Mouse (Mus musculus): Measurements from ENCODE around the gene Piwil1. TPM values are rescaled to one million over a fixed set of nuclear protein-coding genes. Genes with fewer than 3 reads are reported as not detected.
"Not testable (repeated sequence)": the region's sequence is repeated elsewhere in the genome, so short reads cannot be mapped to it uniquely, and the experiment has no call there.

Piwil1 gene
- total RNA-seq, 2 experiments from 2014 or later = not detected

DNA sequence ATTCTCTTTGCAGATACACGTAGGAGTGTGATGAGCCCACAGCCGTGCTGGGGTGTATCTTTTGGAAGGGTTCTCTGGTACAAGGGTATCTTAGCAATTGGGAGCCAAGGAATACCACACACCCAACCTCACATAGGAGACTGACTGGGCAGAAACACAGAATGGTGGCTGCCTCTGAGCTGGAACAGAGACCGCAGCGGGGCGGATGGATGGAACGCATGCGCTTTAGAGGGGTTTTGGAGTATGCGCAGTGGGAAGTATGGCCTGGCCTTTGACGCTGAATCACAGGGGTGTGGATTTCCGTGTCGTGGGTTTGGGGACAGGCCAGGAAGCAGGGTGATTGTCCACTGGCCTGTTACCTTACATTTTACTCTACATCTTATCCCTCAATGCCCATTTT lies 4.9 kb downstream of the Piwil1 start:
- DNase-seq (ENCODE audit: low spot score) = no peak
- intact Hi-C loops (cut with DNase I) = no loop called here

DNA sequence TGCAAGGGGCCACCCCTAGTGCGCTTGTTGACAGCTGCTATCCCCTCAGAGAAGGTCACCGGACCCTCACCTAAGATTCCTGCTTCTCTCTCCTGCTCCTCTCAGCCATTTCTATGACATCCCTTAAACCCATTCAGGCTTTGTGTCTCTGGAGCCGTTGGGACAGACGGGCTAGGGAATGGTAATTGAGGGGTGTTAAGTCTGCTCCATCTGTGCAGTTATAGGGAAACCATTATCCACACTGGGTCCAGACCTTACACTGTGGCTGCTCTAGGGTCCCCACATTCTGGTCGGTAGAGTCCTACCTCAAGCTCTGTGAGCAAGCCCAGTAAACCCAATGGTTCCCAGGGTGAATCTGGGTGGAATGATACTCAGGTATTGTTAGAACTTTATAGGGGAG lies 6.6 kb downstream of the Piwil1 start:
- intact Hi-C loops (cut with DNase I) = no loop called here
- DNase-seq (ENCODE audit: low spot score) = no peak

DNA sequence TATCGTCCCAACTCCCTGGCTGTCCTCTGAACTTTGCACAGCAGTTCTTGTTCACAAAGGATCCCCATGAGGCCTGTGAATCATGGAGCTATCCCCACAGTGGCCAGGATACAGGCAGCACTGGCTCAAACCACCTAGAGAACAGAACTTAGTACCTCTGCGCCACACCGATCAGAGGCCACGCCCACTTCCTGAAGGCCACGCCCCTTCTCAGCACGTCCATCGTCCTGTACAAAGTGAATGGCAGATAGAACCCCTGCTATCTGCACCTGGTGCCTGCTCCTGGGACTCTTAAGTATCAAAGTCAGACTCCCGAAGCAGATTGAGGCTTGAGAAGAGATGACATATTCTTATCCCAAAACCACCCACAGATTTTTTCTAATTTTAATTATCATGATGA lies 8.3 kb downstream of the Piwil1 start:
- DNase-seq (ENCODE audit: low spot score) = no peak
- intact Hi-C loops (cut with DNase I) = no loop called here

DNA sequence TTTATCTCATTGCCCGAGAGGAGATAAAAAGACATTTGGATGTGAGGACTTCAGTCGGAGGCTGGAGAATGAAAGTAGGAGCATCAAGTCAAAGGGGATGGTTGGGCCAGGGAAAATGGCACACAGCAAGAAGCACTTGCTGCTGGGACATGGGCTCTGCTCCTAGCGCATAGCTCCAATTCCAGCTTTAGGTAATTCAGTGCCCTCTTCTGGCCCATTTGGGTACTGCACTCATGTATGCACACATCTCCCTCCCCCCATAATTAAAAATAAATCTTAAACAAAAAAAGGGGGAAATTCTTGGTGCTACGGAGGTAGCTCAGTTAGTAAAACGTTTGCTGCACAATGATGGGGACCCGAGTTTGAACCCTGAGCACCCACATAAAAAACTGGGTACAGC lies 9.5 kb downstream of the Piwil1 start:
- DNase-seq (ENCODE audit: low spot score) = no peak
- intact Hi-C loops (cut with DNase I) = no loop called here

DNA sequence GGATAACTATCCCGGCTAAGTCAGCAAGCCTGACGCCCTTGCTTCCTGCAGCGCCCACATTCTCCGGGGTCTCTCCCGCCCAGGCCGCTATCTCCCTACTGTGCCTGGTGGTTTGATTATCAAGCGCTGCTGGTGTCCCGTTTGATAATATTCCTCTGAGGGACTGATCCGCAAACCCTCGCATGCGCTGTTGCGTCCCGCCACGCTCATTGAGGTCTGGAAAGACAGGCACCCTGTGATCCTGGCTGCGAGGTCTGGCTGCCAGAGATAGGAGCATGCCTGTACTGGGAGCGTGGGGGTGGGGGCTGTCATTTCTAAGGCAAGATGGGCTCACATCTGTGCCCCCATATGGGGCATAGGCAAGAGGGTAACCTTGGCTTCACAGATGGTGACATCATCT lies 12.8 kb downstream of the Piwil1 start:
- intact Hi-C loops (cut with DNase I) = no loop called here
- DNase-seq (ENCODE audit: low spot score) = no peak

DNA sequence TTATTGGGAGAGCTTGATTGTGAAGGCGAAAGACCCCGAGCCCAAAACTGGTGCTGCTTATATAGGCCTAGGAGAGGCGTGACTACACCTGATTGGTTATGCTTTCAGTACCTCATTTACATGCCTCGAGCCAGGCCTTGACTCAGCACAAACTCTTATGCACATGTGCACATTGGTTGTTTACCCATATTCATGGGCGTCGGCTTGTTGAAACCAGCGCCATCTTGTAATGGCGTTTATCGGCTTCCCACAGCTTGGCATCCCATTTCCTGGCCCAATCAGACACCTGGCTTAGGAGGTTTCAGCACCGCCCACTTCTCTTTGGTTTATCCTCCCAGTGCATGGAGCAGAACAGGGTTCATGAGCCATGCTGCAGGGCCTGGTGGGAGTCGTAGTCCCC lies 18.1 kb downstream of the Piwil1 start:
- DNase-seq (ENCODE audit: low spot score); intact Hi-C loops (cut with DNase I): not testable (repeated sequence)

DNA sequence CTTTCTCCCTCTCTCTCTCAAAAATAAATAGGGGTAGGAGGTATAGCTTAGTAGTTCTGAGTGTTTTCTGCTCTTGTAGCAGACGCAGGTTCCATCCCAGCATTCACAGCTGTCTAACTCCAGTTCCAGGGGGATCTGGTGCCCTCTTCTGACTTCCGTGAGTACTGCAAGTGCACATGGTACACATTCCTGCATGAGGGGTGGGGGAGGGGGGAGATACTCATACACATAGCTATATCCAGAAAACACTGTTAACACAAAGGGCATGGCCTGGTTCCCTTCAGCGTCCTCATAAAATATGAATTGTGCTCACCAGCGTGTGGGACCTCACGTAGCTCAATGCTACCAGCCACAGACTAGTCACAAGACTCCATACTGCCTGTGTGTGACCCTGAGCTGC lies 27.0 kb downstream of the Piwil1 start:
- intact Hi-C loops (cut with DNase I) = no loop called here
- no peak for DNase-seq (ENCODE audit: low spot score)

DNA sequence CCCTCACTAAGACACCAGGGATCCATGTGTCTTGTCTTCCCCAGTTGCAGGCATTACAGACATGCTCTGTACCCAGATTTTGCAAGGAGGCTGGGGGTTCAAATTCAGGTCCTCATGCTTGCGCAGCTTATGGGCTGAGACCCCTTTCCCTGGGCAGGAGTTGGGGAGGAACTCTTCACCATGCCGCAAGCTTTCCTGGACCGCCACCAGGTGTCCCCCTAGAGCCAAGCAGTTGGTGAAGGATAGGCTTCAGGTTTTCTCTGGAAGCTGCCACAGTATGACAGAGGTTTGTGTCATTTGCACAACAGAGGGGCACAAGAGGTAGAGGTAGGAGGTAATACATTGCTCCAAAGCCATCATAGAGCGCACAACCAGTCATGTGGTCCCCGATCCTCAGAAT lies 28.3 kb downstream of the Piwil1 start:
- intact Hi-C loops (cut with DNase I) = loop anchor here (5.0 kb wide), 1 partner anchor 242 kb away; no protein-coding TSS in a partner anchor
- DNase-seq (ENCODE audit: low spot score) = no peak

DNA sequence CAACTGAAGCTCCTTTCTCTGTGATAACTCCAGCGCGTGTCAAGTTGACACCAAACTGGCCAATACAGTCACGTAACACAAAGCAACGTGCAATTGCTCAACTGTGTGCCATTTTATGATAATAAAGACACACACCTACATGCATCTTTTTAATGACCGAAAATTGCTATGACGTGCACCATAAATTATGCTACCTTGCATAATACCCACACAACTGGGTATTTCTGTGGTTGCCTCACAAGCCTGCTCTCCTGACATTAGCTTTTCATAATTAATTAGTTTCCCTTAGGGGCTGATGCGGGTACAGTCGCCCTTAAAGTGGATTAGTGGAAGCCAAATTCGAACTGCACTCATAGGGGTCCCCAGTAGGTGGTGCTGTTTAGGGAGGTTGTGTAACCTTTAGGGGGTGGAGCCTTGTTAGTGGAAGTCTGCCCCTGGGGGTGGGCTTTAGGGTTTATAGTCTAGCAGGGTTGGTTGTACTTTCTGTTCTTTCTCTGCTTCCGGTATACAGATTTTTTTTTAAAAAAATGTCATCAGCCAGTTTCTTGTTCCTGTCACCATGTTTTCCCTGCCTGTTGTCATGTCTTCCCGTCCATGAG lies 30.2 kb downstream of the Piwil1 start:
- intact Hi-C loops (cut with DNase I) = loop anchor here (5.0 kb wide), 1 partner anchor 240 kb away; no protein-coding TSS in a partner anchor
- DNase-seq (ENCODE audit: low spot score) = no peak

DNA sequence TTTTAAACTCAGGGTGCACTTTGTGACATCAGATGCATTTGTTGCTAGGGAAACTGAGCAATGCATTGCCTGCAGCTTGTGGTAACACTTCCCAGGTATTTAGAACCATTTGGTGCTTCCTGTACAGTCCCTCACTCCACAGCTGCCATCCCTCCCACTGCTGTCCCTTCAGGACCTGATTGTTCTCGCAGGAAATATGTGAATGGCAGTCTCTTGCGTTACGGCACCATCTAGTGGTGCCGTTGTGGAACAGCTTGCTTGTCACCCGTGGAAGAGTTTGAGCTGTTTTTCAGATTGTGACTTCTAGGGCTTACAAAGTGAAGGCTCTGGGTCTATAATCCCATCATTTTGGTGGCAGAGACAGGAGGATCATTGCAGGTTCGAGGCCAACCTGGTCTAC lies 31.6 kb downstream of the Piwil1 start:
- no peak for DNase-seq (ENCODE audit: low spot score)
- intact Hi-C loops (cut with DNase I) = loop anchor here (1.0 to 5.0 kb wide), 2 partner anchors 212 to 238 kb away; no protein-coding TSS in a partner anchor

DNA sequence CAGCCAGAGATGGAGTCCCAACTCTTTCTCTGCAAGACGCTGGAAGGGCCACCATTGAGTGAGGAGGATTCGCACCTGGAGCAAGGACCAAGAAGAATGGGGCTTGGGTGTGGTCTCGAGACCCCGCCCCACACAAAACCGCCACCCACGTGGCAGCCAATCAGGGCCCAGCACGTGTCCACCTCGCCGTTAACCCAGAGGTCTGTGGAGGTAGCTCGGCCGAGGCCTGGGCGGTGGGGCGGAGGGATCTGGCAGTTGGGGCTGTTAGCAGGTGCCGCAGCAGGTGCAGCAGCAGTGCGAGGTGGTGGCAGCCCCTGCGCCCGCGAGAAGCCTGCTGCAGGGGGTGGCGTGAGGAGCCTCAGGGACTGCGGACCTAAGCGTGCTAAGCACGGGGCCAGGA lies 33.6 kb downstream of the Piwil1 start:
- no peak for DNase-seq (ENCODE audit: low spot score)
- intact Hi-C loops (cut with DNase I) = no loop called here

DNA sequence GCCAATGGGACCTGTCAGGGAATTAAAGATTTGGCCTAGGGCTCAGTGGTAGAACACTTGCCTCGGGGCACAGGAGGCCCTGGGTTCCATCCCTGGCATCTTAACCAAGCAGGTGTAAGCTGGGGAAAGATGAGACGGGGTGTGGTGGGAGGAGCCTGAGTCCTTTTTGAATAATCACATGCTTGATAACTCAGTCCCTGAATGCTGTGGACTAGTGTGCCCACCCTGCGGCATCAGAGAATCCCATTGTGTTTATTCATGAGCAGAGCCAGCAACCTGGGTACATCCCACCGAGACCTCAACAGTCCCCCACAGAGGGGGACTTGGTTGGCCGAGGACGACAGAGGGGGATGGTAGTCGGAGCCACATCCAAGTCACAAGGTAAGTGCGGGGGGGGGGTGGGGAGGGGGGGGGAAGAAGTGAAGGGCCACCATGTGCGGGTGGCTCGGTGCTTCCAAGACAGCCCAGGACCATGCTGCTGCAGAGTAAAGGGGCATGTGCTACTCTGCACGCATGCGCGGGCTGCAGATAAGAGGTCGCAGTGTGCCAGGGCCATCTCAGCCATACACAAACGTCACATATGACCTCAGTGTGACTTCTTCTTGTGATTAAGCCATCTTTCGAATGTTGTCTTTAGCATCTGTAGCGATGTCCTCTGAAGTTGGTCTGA lies 37.0 kb downstream of the Piwil1 start:
- DNase-seq (ENCODE audit: low spot score) = no peak

DNA sequence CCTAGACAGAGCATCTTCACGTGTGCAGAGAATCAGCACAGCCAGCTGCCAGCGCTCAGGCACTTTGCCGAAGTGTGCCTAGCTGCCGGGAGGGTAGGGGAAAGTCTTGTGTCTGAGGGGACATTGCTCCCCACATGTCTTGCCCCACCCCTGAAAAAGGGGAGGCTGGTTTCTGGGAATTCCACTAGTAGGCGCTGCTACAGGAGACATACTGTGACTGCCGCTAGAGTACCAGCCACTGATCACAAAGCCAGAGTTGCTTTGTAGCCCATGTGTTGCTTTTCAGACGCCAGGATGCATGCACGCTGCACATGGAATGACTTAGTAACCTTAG lies 37.5 kb downstream of the Piwil1 start:
- intact Hi-C loops (cut with DNase I) = no loop called here
- DNase-seq (ENCODE audit: low spot score) = no peak

More for the DNA sequence above, 37.0 kb downstream of the Piwil1 start:
- intact Hi-C loops (cut with DNase I) = no loop called here

DNA sequence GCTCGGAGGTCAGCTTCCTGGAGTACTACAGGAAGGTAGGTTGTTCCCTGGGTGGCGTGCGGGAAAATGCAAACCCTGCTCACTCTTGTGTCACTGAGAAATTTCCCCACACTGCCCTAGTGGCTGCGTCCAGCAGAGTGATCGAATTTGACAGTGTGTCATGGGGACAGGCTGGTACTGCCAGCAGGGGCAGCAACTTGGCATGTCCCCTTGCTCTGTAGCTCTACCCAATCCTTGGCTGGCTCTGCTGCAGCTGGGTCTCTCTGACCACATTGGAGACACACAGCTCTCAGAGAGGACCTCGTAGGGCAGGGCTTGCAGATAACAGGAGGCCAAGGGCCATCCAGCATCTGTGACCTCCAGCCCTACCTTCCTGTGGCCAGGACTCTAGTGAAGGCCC lies 42.0 kb downstream of the Piwil1 start:
- DNase-seq (ENCODE audit: low spot score) = no peak
- intact Hi-C loops (cut with DNase I) = no loop called here

DNA sequence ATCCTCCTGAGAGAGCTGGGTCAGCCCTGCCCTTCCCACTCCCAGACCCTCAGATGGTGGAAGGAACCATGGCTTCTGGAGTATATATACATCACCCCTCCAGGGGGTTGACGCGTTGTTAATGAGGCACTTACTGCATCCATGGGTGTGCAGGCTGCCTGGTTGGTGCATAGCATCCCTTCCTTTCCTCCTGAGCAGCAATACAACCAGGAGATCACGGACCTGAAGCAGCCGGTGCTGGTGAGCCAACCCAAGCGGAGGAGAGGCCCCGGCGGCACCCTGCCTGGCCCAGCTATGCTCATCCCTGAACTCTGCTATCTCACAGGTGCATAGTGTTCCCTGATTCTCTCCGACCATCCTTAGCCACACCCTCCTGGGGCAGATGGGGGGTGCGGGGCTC lies 42.9 kb downstream of the Piwil1 start:
- no peak for DNase-seq (ENCODE audit: low spot score)
- intact Hi-C loops (cut with DNase I) = no loop called here

DNA sequence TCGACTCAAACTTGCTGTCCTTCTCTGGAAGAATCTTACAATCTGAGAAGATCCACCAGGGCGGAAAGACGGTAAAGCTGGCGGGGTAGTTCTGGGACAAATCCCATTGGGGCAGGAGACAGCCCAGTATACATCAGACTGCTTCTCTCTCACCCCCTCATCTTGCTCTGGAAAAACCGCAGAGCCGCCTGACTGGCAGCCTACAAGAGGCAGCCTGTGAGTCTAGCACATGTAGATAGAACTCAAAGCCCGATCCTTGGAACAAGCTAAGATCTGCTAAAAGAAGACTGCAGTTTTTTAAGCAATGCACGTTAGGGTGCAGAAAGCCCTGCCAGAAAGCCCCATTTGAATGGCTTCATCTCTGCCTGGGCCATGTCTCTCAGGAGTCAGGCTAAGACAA lies 43.9 kb downstream of the Piwil1 start:
- no peak for DNase-seq (ENCODE audit: low spot score)
- intact Hi-C loops (cut with DNase I) = no loop called here

DNA sequence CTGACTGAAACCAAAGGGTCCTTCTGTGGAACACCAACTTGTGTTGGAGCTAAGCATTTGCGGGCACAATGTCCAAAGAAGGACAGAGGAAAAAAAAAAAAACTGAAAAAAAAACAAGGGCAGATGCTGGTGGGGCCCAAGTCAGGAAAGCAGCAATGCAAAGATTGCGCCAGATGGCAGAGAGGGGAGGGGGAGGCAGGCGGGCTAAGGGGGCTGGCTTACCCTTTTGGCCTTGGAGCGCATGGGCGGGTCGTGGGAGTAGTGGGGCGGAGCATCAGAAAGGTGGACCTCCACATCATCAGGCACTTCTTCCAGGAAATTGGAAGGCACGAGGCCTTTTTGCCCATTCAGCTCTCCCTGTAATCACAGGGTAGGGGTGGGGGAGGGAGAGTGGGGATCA lies 58.8 kb downstream of the Piwil1 start:
- no peak for DNase-seq (ENCODE audit: low spot score)
- intact Hi-C loops (cut with DNase I) = no loop called here

DNA sequence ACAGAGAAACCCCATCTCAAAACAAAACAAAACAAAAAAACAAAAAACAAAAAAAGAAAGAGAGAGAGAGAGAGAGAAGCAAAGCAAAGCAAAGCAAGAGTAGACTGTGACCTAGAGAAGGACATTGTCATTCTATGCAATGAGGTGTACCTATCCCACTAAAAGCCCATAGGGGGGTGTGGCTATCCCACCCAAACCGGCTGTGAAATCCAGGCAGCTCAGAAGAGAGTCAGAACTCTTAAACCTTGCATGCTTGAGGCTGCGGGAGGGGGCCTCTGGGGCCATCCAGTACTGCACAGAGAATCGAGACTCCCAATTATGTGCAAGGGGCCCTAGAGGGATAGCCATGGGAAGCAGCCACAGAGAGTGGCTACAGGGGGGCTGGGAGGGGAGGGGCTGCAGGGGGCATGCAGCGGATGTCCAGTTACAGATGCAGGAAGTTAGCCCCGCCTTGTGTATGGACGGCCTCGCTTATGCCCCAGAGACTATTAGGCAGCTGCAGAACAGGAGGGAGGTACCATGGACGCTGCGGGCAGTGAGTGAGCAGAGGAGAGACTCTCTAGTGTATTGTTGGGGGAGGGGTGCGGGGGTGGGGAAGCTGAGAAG lies 66.8 kb downstream of the Piwil1 start:
- intact Hi-C loops (cut with DNase I) = no loop called here
- no peak for DNase-seq (ENCODE audit: low spot score)

DNA sequence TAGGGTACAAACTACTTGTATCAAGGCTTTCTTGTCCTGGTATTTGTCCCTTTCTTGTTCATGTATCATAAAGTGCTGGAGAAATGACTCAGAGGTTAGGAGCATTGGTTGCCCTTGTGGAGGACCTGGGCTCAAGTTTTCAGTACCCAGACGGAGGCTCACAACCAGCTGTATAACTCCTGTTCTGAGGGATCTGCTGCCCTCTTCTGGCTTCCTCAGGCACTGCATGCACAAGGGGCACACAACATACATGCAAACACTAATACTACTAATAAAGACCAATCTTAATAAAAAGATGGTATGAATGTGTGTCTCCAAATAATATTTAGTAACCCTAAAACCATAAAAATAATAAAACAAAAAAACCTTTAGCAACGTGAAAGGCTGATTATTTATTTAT lies 74.1 kb downstream of the Piwil1 start:
- DNase-seq (ENCODE audit: low spot score) = no peak
- intact Hi-C loops (cut with DNase I) = no loop called here

DNA sequence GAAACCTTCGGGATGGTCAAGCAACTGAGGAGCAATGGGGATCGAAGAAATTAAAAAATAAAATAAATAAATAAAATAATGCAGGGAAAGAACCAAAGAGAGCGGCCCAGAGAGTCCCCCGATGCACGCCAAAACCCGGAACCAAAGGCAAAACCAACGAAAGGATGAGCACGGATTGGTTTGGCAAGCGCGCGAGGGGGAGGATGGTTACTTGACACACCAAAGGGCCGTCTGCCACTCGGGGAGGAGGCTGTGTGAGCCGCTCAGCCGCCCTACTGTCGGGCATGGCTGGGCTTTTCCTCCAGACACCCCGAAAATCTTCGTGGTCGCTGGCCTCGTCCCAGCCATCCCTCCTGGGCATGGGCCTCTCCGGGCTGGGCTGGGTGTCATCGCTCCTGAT lies 79.3 kb downstream of the Piwil1 start:
- intact Hi-C loops (cut with DNase I) = no loop called here
- no peak for DNase-seq (ENCODE audit: low spot score)

DNA sequence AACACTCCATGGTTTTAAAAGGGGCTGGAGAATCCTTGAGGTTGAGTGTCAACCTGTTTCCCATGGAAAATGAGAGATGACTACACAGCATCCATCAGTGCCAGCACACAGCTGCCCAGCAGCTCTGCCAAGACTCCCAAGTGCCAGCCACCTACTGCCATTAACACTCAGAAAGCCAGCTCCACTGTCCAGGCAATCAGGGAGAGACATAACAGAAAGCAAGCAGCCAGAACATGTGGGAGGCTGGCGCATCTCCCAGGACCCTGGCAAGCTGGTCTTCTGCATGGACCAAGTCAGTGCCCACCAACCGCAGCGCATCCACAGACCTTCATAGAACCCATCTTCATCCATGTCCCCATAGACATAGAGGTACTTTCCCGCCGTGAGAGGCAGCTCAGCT lies 98.3 kb downstream of the Piwil1 start:
- intact Hi-C loops (cut with DNase I) = no loop called here
- DNase-seq (ENCODE audit: low spot score) = no peak
